Mouse (Mus musculus) limb, embryonic 12.5 days (tissue): ENCODE measurements at regions not wholly inside any gene's neighbourhood (a gene's known extent, or its start where the extent isn't known, plus 50 kb on each side); places are given as distances from the start of the nearest gene placed in this dataset.

Experiments
- ATAC-seq: fragments of 200-750 bp; cut with Nextera tagmentation; 2 replicates; pipeline ENCODE4 v1.8.0; 2017; ENCODE audit warnings: low read depth, moderate TSS enrichment; ENCODE audit not compliant: insufficient number of reproducible peaks, insufficient read depth, low FRiP score, low TSS enrichment
- H3K27ac ChIP-seq: fragments of 300-500 bp; sonication (generic); 2 replicates; pipeline ENCODE4 v1.5.1; 2016; ENCODE audit warnings: mild to moderate bottlenecking, moderate library complexity
- H3K27me3 ChIP-seq: fragments of 300-500 bp; sonication (generic); 2 replicates; pipeline ENCODE4 v1.6.1; 2016; ENCODE audit warnings: mild to moderate bottlenecking, moderate library complexity
- H3K36me3 ChIP-seq: fragments of 300-500 bp; sonication (generic); 2 replicates; pipeline ENCODE4 v1.6.1; 2016; ENCODE audit warnings: mild to moderate bottlenecking, moderate library complexity
- H3K4me1 ChIP-seq: fragments of 300-500 bp; sonication (generic); replicated peaks from 2 replicates; pipeline ENCODE4 v1.6.1; 2016
- H3K4me2 ChIP-seq: fragments of 300-500 bp; sonication (generic); 2 replicates; pipeline ENCODE4 v1.6.1; 2016; ENCODE audit warnings: mild to moderate bottlenecking, moderate library complexity
- H3K4me3 ChIP-seq: fragments of 300-500 bp; sonication (generic); replicated peaks from 2 replicates; pipeline ENCODE4 v1.5.1; 2016; ENCODE audit warnings: mild to moderate bottlenecking
- H3K9ac ChIP-seq: fragments of 300-500 bp; sonication (generic); replicated peaks from 2 replicates; pipeline ENCODE4 v1.6.1; 2016; ENCODE audit warnings: mild to moderate bottlenecking, moderate library complexity
- H3K9me3 ChIP-seq: fragments of 300-500 bp; sonication (generic); 2 replicates; pipeline ENCODE4 v1.6.1; 2016; ENCODE audit warnings: mild to moderate bottlenecking, moderate library complexity
- WGBS: fragments of 180-500 bp; shearing (Covaris S2); methylation state at CpG from one replicate; pipeline ENCODE4 v1.1.7; 2016; 5-methylcytosine and 5-hydroxymethylcytosine counted together

- Histone ChIP-seq H3K9ac (no peak overlapping the region), H3K4me3 (no peak overlapping the region), H3K27me3 (peaks cover 54% of the 10 kb centered on the region), H3K27ac (no peak overlapping the region), H3K4me2 (no peak overlapping the region), H3K4me1 (peaks cover 36% of the 10 kb centered on the region), H3K9me3 (no peaks in the 10 kb centered on the region), H3K36me3 (no peaks in the 10 kb centered on the region)
- ATAC-seq, result no peak
- 67% methylated on average over 3 of the region's 3 CpGs for WGBS
Observed at GRCm38 (mm10) chr2:34111286-34111685, 223.5 kb upstream of the Mvb12b start.

GRCm38 (mm10) chr2:34110582-34110981, 222.8 kb upstream of the Mvb12b start:
- 84% methylated on average over 17 of the region's 17 CpGs for WGBS
- Histone ChIP-seq H3K27me3 (peaks cover 55% of the 10 kb centered on the region), H3K4me2 (no peak overlapping the region), H3K27ac (no peak overlapping the region), H3K9me3 (no peaks in the 10 kb centered on the region), H3K4me1 (peaks cover 43% of the 10 kb centered on the region), H3K9ac (no peak overlapping the region), H3K4me3 (no peak overlapping the region), H3K36me3 (no peaks in the 10 kb centered on the region)
- no peak for ATAC-seq

GRCm38 (mm10) chr2:34107566-34108303, 220.0 kb upstream of the Mvb12b start:
- peak overlapping the region; percentile 45 for H3K4me2 ChIP-seq
- peaks cover 37% of the 10 kb centered on the region for H3K4me1 ChIP-seq
- H3K36me3 ChIP-seq, result no peaks in the 10 kb centered on the region
- H3K27me3 ChIP-seq, result peaks cover 63% of the 10 kb centered on the region
- H3K4me3 ChIP-seq, result no peak overlapping the region
- no peaks in the 10 kb centered on the region for H3K9me3 ChIP-seq
- no peak for ATAC-seq
- H3K9ac ChIP-seq, result no peak overlapping the region
- H3K27ac ChIP-seq, result 0 out of 2 replicates have a peak overlapping the region, but pooled peaks have one; percentile 45
- 23% methylated on average over 27 of the region's 27 CpGs for WGBS

GRCm38 (mm10) chr2:34106837-34107565, 219.3 kb upstream of the Mvb12b start:
- WGBS, result 9% methylated on average over 15 of the region's 15 CpGs
- H3K4me3 ChIP-seq, result no peak overlapping the region
- H3K4me2 ChIP-seq, result peak overlapping the region; percentile 45

GRCm38 (mm10) chr2:34106245-34106644, 218.5 kb upstream of the Mvb12b start:
- 29% methylated on average over 9 of the region's 9 CpGs for WGBS
- Histone ChIP-seq H3K9me3 (no peaks in the 10 kb centered on the region), H3K4me1 (peaks cover 37% of the 10 kb centered on the region), H3K4me2 (peak overlapping the region; percentile 45), H3K4me3 (0 out of 2 replicates have a peak overlapping the region, but pooled peaks have one; percentile 1), H3K9ac (0 out of 2 replicates have a peak overlapping the region, but pooled peaks have one; percentile 12), H3K36me3 (no peaks in the 10 kb centered on the region), H3K27me3 (peaks cover 55% of the 10 kb centered on the region), H3K27ac (no peak overlapping the region)
- no peak for ATAC-seq

More at GRCm38 (mm10) chr2:34106837-34107565, 219.3 kb upstream of the Mvb12b start:
- H3K27ac ChIP-seq, result no peak overlapping the region
- no peak for ATAC-seq
- no peaks in the 10 kb centered on the region for H3K9me3 ChIP-seq
- H3K27me3 ChIP-seq, result peaks cover 62% of the 10 kb centered on the region
- no peak overlapping the region for H3K9ac ChIP-seq
- no peaks in the 10 kb centered on the region for H3K36me3 ChIP-seq
- peaks cover 37% of the 10 kb centered on the region for H3K4me1 ChIP-seq

- H3K27ac ChIP-seq, result no peak overlapping the region
- H3K4me1 ChIP-seq, result peaks cover 37% of the 10 kb centered on the region
- 0 out of 2 replicates have a peak, but pooled peaks have one; percentile 22 for ATAC-seq
- H3K9me3 ChIP-seq, result no peaks in the 10 kb centered on the region
- H3K4me2 ChIP-seq, result no peak overlapping the region
- no peak overlapping the region for H3K4me3 ChIP-seq
- no peak overlapping the region for H3K9ac ChIP-seq
- H3K36me3 ChIP-seq, result no peaks in the 10 kb centered on the region
- H3K27me3 ChIP-seq, result peaks cover 49% of the 10 kb centered on the region
- WGBS, result 21% methylated on average over 13 of the region's 13 CpGs
Observed at GRCm38 (mm10) chr2:34105271-34106051, 217.7 kb upstream of the Mvb12b start.

GRCm38 (mm10) chr2:34098004-34098547, 210.3 kb upstream of the Mvb12b start:
- 0 out of 2 replicates have a peak, but pooled peaks cover 6% of the 10 kb centered on the region for H3K27me3 ChIP-seq
- WGBS, result 62% methylated on average over 14 of the region's 14 CpGs

GRCm38 (mm10) chr2:34096561-34096960, 208.8 kb upstream of the Mvb12b start:
- no peak overlapping the region for H3K9ac ChIP-seq
- no peak for ATAC-seq
- 0 out of 2 replicates have a peak, but pooled peaks cover 6% of the 10 kb centered on the region for H3K27me3 ChIP-seq
- H3K27ac ChIP-seq, result no peak overlapping the region
- no peaks in the 10 kb centered on the region for H3K9me3 ChIP-seq
- H3K36me3 ChIP-seq, result no peaks in the 10 kb centered on the region
- H3K4me2 ChIP-seq, result no peak overlapping the region
- H3K4me1 ChIP-seq, result 0 out of 2 replicates have a peak, but pooled peaks cover 7% of the 10 kb centered on the region
- H3K4me3 ChIP-seq, result no peak overlapping the region

More at GRCm38 (mm10) chr2:34098004-34098547, 210.3 kb upstream of the Mvb12b start:
- Histone ChIP-seq H3K9ac (no peak overlapping the region), H3K27ac (no peak overlapping the region), H3K36me3 (no peaks in the 10 kb centered on the region), H3K4me2 (no peak overlapping the region), H3K4me1 (0 out of 2 replicates have a peak, but pooled peaks cover 7% of the 10 kb centered on the region), H3K4me3 (no peak overlapping the region), H3K9me3 (no peaks in the 10 kb centered on the region)
- ATAC-seq, result no peak

- H3K27ac ChIP-seq, result no peak overlapping the region
- no peak overlapping the region for H3K4me2 ChIP-seq
- no peak overlapping the region for H3K9ac ChIP-seq
- H3K4me3 ChIP-seq, result no peak overlapping the region
- no peak for ATAC-seq
- H3K9me3 ChIP-seq, result no peaks in the 10 kb centered on the region
- peaks cover 19% of the 10 kb centered on the region for H3K27me3 ChIP-seq
- no peaks in the 10 kb centered on the region for H3K36me3 ChIP-seq
- H3K4me1 ChIP-seq, result no peaks in the 10 kb centered on the region
- WGBS, result 65% methylated on average over 4 of the region's 4 CpGs
Observed at GRCm38 (mm10) chr2:34088832-34089231, 201.1 kb upstream of the Mvb12b start.

- H3K27ac ChIP-seq, result no peak overlapping the region
- ATAC-seq, result no peak
Observed at GRCm38 (mm10) chr2:34086130-34086529, 198.4 kb upstream of the Mvb12b start.

More at GRCm38 (mm10) chr2:34086130-34086529, 198.4 kb upstream of the Mvb12b start:
- 77% methylated on average over 3 of the region's 3 CpGs for WGBS
- Histone ChIP-seq H3K4me2 (no peak overlapping the region), H3K9ac (no peak overlapping the region), H3K9me3 (no peaks in the 10 kb centered on the region), H3K36me3 (no peaks in the 10 kb centered on the region), H3K4me1 (no peaks in the 10 kb centered on the region), H3K27me3 (peaks cover 15% of the 10 kb centered on the region), H3K4me3 (no peak overlapping the region)
